Mouse (Mus musculus) heart, embryonic 10.5 days (tissue): ENCODE measurements around the gene Fabp2. TPM values are rescaled to one million over a fixed set of nuclear protein-coding genes. Genes with fewer than 3 reads are reported as not detected.

Source experiments
- DNase-seq: peaks from one replicate; pipeline ENCODE4 v3.0.0-alpha.2; 2017; ENCODE audit warnings: low spot score
- H3K27ac ChIP-seq: fragments of 300-500 bp; sonication (generic); 2 replicates; pipeline ENCODE4 v1.5.1; 2016; ENCODE audit warnings: mild to moderate bottlenecking
- H3K27me3 ChIP-seq: fragments of 300-500 bp; sonication (generic); 2 replicates; pipeline ENCODE4 v1.6.1; 2016; ENCODE audit warnings: mild to moderate bottlenecking; ENCODE audit not compliant: poor library complexity, insufficient read depth, severe bottlenecking
- H3K36me3 ChIP-seq: fragments of 300-500 bp; sonication (generic); 2 replicates; pipeline ENCODE4 v1.6.1; 2016; ENCODE audit warnings: mild to moderate bottlenecking, moderate library complexity
- H3K4me1 ChIP-seq: fragments of 300-500 bp; sonication (generic); 2 replicates; pipeline ENCODE4 v1.6.1; 2016; ENCODE audit warnings: mild to moderate bottlenecking
- H3K4me3 ChIP-seq: fragments of 300-500 bp; sonication (generic); 2 replicates; pipeline ENCODE4 v1.5.1; 2016; ENCODE audit warnings: mild to moderate bottlenecking, moderate library complexity
- H3K9me3 ChIP-seq: fragments of 300-500 bp; sonication (generic); 2 replicates; pipeline ENCODE4 v1.6.1; 2016; ENCODE audit warnings: mild to moderate bottlenecking, moderate library complexity
- WGBS: fragments of 180-500 bp; shearing (Covaris S2); methylation state at CpG from one replicate; pipeline ENCODE4 v1.1.7; 2016; 5-methylcytosine and 5-hydroxymethylcytosine counted together
- polyA plus RNA-seq: library from polyadenylated mRNA; unstranded; fragments of >200 nt; fragmentation: Nextera tagmentation; extraction: Ambion mirVana; gene quantifications from 2 replicates; pipeline ENCODE4 v1.2.1, GENCODE M21; 2016

Gene Fabp2
- polyA plus RNA-seq, 1 experiment from 2014 or later: 0.41 TPM

- H3K4me1 ChIP-seq: no peaks in the 10 kb centered on the region
- H3K4me3 ChIP-seq: no peak overlapping the region
- WGBS: 57% methylated on average over 5 of the region's 5 CpGs
- no peaks in the 10 kb centered on the region for H3K27me3 ChIP-seq
- H3K36me3 ChIP-seq: no peaks in the 10 kb centered on the region
- H3K9me3 ChIP-seq: no peaks in the 10 kb centered on the region
- no peak overlapping the region for H3K27ac ChIP-seq
- DNase-seq: no peak
Measured at GRCm38 (mm10) chr3:122888371-122888819, 6.5 kb upstream of the Fabp2 start.

GRCm38 (mm10) chr3:122895189-122895731, 388 bp downstream of the Fabp2 start:
- WGBS: 69% methylated on average over 11 of the region's 11 CpGs
- no peak for DNase-seq
- no peak overlapping the region for H3K4me3 ChIP-seq

DNA sequence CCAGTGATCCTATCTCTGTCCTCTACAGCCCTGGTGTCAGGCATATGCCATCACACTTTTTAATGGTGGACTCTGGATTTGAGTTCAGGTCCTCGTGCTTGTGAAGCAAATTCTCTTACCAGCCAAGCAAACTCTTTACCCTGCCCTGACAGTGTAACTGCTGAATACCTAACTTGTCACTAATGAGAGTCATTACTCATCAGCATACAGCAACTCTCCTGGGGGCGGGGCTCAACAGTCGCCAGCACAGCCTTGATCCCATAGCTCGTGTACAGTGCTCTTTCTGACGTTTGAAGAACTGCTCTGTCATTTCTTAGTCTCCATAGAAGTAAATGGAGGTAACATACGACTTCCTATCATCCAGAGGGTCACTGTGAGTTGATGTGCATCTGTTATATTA, 3.4 kb downstream of the Fabp2 start:
- WGBS: 70% methylated on average over 6 of the region's 6 CpGs
- no peak overlapping the region for H3K27ac ChIP-seq
- no peaks in the 10 kb centered on the region for H3K27me3 ChIP-seq
- no peak for DNase-seq
- H3K4me1 ChIP-seq: no peaks in the 10 kb centered on the region
- no peak overlapping the region for H3K4me3 ChIP-seq
- H3K36me3 ChIP-seq: no peaks in the 10 kb centered on the region
- H3K9me3 ChIP-seq: no peaks in the 10 kb centered on the region

More at GRCm38 (mm10) chr3:122895189-122895731, 388 bp downstream of the Fabp2 start:
- Histone ChIP-seq H3K27me3 (no peaks in the 10 kb centered on the region), H3K36me3 (no peaks in the 10 kb centered on the region), H3K9me3 (no peaks in the 10 kb centered on the region), H3K27ac (no peak overlapping the region), H3K4me1 (no peaks in the 10 kb centered on the region)

- H3K27ac ChIP-seq: no peak overlapping the region
- H3K4me1 ChIP-seq: no peaks in the 10 kb centered on the region
- DNase-seq: no peak
- no peaks in the 10 kb centered on the region for H3K36me3 ChIP-seq
- 40% methylated on average over 12 of the region's 12 CpGs for WGBS
- no peaks in the 10 kb centered on the region for H3K9me3 ChIP-seq
- H3K4me3 ChIP-seq: no peak overlapping the region
- H3K27me3 ChIP-seq: no peaks in the 10 kb centered on the region
Measured at GRCm38 (mm10) chr3:122903746-122904433, 9.0 kb downstream of the Fabp2 start.

GRCm38 (mm10) chr3:122907841-122908240, 13.0 kb downstream of the Fabp2 start:
- H3K4me1 ChIP-seq: no peaks in the 10 kb centered on the region
- H3K9me3 ChIP-seq: no peaks in the 10 kb centered on the region
- H3K27me3 ChIP-seq: no peaks in the 10 kb centered on the region
- no peak for DNase-seq
- 77% methylated on average over 2 of the region's 2 CpGs for WGBS
- no peak overlapping the region for H3K27ac ChIP-seq
- no peaks in the 10 kb centered on the region for H3K36me3 ChIP-seq
- H3K4me3 ChIP-seq: no peak overlapping the region

GRCm38 (mm10) chr3:122915493-122915892, 20.6 kb downstream of the Fabp2 start:
- H3K9me3 ChIP-seq: no peaks in the 10 kb centered on the region
- WGBS: 80% methylated on average over 5 of the region's 5 CpGs
- H3K4me1 ChIP-seq: peaks cover under 1% of the 10 kb centered on the region; the same call in 1 of the 2 replicates
- H3K27me3 ChIP-seq: no peaks in the 10 kb centered on the region
- no peaks in the 10 kb centered on the region for H3K36me3 ChIP-seq
- H3K4me3 ChIP-seq: no peak overlapping the region
- H3K27ac ChIP-seq: no peak overlapping the region
- DNase-seq: no peak

GRCm38 (mm10) chr3:122916191-122916680, 21.4 kb downstream of the Fabp2 start:
- DNase-seq: no peak
- Histone ChIP-seq H3K27ac (no peak overlapping the region), H3K9me3 (no peaks in the 10 kb centered on the region), H3K4me3 (no peak overlapping the region), H3K36me3 (no peaks in the 10 kb centered on the region), H3K27me3 (no peaks in the 10 kb centered on the region), H3K4me1 (peaks cover 8% of the 10 kb centered on the region)
- WGBS: 71% methylated on average over 6 of the region's 6 CpGs

- H3K4me1 ChIP-seq: peaks cover 20% of the 10 kb centered on the region
- no peaks in the 10 kb centered on the region for H3K36me3 ChIP-seq
- no peak overlapping the region for H3K27ac ChIP-seq
- DNase-seq: no peak
- no peak overlapping the region for H3K4me3 ChIP-seq
- no peaks in the 10 kb centered on the region for H3K27me3 ChIP-seq
- H3K9me3 ChIP-seq: no peaks in the 10 kb centered on the region
- WGBS: 72% methylated on average over 2 of the region's 2 CpGs
Measured at GRCm38 (mm10) chr3:122918672-122919071, 23.8 kb downstream of the Fabp2 start.

- no peak within 1 kb of the TSS for H3K4me3 ChIP-seq
- no peak for DNase-seq
- H3K27me3 ChIP-seq: no peaks in the 10 kb centered on the region
- no peak within 1 kb of the TSS for H3K27ac ChIP-seq
- H3K4me1 ChIP-seq: peaks cover 20% of the 10 kb centered on the region
- no peaks in the 10 kb centered on the region for H3K9me3 ChIP-seq
- no peaks in the 10 kb centered on the region for H3K36me3 ChIP-seq
- 85% methylated on average over 8 of the region's 8 CpGs for WGBS
Measured at GRCm38 (mm10) chr3:122919260-122919659, 24.4 kb downstream of the Fabp2 start, which contains the start of gene Gm10959. Gm10959 (minus strand) TSS chr3:122919360.

GRCm38 (mm10) chr3:122920572-122921435, 25.9 kb downstream of the Fabp2 start:
- WGBS: 54% methylated on average over 8 of the region's 8 CpGs
- no peaks in the 10 kb centered on the region for H3K27me3 ChIP-seq
- no peak for DNase-seq
- H3K4me3 ChIP-seq: no peak overlapping the region
- no peaks in the 10 kb centered on the region for H3K9me3 ChIP-seq
- H3K36me3 ChIP-seq: no peaks in the 10 kb centered on the region
- H3K27ac ChIP-seq: no peak overlapping the region
- peaks cover 20% of the 10 kb centered on the region for H3K4me1 ChIP-seq

DNA sequence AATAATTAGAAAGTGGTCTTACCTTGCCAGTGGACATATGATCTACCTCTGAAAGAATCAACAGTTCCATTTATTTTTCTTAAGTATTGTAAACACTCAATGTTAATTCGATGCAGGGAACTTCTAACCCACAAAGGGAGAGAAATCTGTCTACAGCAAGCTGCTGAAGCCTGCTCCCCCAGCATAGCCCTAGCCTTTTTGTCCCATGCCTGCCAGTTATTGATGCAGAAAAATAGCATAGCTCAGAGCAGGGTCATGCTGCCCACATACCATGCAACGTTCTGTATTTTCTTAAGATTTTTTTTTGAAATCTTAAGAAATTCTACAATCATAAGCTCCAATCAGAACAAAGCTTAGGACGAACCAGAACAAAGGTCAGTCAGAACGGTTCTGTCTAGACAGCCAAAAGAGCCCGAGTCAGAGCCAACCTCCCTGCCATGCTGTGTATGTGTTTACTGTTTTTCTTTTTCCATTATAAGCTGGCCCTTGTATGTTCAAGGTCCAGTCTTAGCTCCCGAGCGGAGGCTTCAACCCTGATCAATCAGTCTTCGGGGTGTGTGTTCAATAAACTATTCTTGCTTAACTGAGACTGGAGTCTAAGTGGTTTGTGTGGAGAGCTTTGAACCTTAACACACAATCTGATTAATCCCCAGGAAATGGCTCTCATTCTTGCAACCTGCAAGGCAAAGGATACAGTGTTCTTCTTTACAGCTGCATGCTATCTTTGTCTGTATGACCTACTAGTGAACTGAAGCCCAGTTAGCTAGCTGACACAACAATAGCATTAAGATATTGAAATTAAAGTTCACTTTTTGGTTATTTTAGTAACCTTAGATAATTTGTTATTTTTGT, 27.0 kb downstream of the Fabp2 start:
- WGBS: 86% methylated on average over 8 of the region's 8 CpGs
- no peak for DNase-seq

DNA sequence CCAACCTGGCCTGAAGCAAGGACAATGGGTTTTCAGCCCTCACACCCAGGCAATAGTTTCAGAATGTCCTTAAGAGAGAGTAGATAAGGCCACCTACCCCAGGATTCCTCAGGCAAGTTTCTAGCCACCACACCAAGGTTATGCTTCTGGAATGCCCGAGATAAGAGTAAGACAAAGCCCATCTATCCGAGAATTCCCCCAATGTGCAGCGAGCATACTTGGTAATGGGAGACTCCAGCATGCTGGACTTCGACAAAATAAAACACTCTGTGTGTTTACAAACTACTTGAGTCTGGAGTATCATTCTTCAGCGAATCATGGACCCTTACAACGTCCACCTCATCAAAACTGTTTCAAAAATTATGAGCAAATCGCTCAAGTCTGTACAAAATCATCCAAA, 28.3 kb downstream of the Fabp2 start:
- H3K27ac ChIP-seq: peak overlapping the region; percentile 89
- no peak for DNase-seq
- WGBS: 37% methylated on average over 7 of the region's 7 CpGs

More for the DNA sequence above, 27.0 kb downstream of the Fabp2 start:
- H3K36me3 ChIP-seq: peaks cover 10% of the 10 kb centered on the region; the same call in 1 of the 2 replicates
- no peak overlapping the region for H3K4me3 ChIP-seq
- H3K9me3 ChIP-seq: no peaks in the 10 kb centered on the region
- peaks cover 30% of the 10 kb centered on the region for H3K4me1 ChIP-seq
- no peak overlapping the region for H3K27ac ChIP-seq
- H3K27me3 ChIP-seq: no peaks in the 10 kb centered on the region

More for the DNA sequence above, 28.3 kb downstream of the Fabp2 start:
- H3K36me3 ChIP-seq: peaks cover 17% of the 10 kb centered on the region; the same call in 1 of the 2 replicates
- no peaks in the 10 kb centered on the region for H3K27me3 ChIP-seq
- no peaks in the 10 kb centered on the region for H3K9me3 ChIP-seq
- peak overlapping the region; percentile 69 for H3K4me3 ChIP-seq
- peaks cover 30% of the 10 kb centered on the region for H3K4me1 ChIP-seq
